Mouse (Mus musculus) retina, adult 2 months (tissue): ENCODE data around the gene Dirc2.

Experiments
- DNase-seq: peaks from one replicate; pipeline ENCODE4 v3.0.0-alpha.2; 2012; ENCODE audit warnings: low read depth, low spot score

Gene Dirc2

GRCm38 (mm10) chr16:35739548-35739947, 29.6 kb downstream of the Dirc2 start:
- DNase-seq: no peak

GRCm38 (mm10) chr16:35738096-35738767, 30.9 kb downstream of the Dirc2 start:
- no peak for DNase-seq

DNA sequence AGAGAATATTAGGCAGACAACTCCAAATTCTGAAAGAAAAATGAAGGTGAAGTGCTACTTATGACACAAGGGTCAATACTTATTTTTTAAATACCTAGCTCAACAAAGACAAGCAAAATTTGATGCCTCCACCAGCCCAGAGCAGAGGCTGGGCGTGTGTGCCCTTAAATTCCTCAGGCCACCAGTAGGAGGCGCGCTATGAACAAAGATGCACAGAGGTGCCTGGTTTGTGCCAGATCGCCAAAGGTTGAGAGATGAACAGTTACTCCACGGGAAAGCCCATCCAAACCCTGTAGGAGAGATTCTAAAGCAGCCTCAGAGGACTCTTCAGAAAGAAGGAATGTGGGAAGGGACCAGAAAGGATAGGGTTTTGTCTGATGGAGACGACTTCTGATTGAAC, 35.1 kb downstream of the Dirc2 start:
- DNase-seq: peak; percentile 18

GRCm38 (mm10) chr16:35732096-35732495, 37.1 kb downstream of the Dirc2 start:
- no peak for DNase-seq

DNA sequence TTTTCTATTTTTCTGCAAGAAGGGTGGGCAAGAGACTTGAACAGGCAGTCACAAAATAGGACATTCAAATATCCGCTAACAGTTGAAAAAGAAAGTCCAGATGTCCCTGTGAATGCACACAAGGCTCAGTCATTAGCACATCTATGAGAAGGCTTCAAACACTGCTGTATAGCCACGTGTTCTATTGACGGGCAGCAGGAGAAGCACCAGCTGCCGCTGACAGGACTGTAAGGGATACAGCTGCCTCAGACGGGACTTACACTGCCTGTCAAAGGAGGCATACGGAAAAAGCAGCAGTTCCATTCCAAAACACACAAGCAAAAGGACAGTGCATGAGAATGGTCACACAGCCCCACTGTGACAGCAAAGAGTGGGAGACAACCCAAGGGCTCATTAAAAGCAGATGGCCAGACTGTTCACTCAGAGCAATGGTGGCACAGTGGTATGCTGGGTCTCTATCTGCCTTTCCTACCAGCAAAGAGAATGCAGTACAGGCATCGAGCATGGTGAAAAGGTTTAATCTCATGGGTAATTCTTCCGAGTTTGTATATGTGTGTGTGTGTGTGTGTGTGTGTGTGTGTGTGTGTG, 39.9 kb downstream of the Dirc2 start:
- no peak for DNase-seq

- no peak for DNase-seq
Observed at GRCm38 (mm10) chr16:35726601-35727000, 42.6 kb downstream of the Dirc2 start.

DNA sequence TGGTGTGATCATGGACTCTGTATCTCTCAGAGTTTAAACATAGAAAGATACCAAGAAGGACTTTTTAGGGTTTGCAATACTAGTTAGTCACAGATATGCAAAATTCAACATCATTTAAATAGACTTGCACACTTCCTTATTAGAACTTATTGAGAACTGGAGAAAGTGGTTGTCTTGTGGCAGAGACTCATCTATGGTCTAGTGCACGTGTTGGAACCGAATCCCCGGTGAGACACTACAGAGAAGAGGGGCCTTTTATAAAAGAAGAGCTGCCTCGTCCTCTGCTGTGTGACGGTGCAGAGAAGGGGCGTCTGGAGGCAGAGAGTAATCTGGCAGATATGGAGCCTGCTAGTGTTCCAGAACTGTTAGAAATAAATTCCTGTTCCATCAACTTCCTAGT, 44.6 kb downstream of the Dirc2 start:
- no peak for DNase-seq

- peak; percentile 59 for DNase-seq
Observed at GRCm38 (mm10) chr16:35717761-35718160, 51.4 kb downstream of the Dirc2 start.

DNA sequence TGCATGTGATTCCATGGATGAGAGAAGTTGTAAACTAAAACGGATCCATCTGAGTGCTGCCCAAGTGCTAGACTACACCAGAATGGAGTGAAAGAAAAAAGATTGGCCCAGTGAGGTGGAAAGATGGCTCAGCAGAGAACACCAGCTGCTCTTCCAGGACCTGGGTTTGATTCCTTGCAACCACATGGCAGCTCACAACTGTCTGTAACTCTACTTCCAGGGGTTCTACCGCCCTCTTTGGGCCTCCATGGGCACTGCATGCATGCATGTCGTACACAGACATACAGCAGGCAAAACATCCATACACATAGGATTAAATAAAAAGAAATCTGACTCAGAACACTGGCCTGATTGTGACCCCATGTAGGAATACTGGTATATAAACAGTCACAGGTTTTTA, 52.9 kb downstream of the Dirc2 start:
- no peak for DNase-seq

DNA sequence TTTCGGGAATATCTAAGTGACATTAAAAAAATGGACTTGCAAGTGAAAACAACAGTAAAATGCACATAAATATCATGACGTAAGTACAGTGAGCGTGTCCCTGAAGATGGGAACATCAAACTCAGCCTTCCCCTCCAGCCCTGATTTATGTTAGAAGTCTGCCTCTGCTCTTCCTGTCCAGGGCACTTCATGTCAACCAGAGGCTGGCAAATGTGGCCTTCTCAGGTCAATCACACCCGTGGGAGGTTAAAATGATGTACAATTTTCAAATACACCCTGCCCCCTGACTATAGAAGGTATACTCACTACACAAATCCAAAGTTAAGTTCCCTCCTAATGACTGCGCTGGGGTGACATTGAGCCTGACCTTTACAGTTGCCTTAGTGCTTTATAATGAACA, 53.4 kb downstream of the Dirc2 start:
- no peak for DNase-seq

- DNase-seq: no peak
Observed at GRCm38 (mm10) chr16:35715350-35715749, 53.8 kb downstream of the Dirc2 start.

DNA sequence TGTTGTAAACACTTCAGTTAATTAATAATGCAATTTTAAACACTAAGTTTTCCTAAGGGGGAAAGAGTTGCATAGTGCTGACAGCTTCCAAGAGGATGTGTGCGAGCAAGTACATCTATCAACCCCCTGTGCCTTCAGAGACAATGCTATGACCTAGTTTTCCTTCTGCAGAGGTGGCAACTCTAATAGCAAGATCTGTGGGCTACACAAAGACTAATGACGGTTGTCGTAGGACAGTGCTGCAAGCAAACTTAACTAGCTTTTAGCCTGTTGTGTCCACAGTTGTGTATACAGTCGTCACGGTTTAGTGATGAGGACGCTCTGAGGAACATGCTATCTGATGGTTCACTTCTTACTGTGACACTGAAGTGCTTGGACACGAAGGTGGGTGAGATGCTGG, 54.5 kb downstream of the Dirc2 start:
- no peak for DNase-seq

DNA sequence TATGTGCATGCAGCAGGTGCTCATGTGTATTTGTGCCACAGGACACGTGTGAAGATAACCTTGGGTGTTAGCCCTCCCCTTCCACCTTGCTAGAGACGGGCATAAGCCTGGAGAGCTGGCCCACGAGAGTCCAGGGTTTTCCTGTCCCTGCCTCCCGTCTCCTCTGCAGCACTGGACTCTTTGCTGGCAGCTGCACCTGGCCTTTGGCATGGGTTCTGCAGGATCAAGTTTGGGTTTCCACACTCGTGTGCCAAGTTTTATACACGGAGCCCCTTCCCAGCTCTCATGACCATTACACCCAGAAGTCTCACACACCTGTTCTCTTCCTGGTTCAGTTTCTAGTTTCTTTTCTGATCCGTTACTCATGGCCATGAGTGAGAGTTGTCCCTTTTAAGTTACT, 55.5 kb downstream of the Dirc2 start:
- DNase-seq: no peak

DNA sequence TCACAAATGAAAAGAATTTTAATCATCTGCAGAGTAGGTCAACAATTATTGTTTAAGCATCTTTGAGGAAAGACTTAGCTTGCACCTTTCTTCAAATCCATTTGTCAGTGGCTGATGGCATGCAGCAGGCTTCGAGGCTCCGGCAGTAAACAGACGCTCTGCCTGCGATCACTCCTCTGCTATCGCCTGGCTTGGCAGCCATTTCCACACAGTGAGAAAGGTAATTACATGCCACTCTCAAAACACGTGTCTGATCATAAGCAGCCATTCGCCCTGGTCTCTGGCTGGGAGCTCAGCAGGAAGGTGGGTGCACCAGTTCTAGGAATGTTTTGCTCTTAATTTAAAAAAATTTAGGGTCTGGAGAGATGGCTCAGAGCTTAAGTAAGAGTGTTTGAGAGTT, 58.2 kb downstream of the Dirc2 start:
- DNase-seq: no peak

- DNase-seq: no peak
Observed at GRCm38 (mm10) chr16:35707004-35707403, 62.2 kb downstream of the Dirc2 start.

DNA sequence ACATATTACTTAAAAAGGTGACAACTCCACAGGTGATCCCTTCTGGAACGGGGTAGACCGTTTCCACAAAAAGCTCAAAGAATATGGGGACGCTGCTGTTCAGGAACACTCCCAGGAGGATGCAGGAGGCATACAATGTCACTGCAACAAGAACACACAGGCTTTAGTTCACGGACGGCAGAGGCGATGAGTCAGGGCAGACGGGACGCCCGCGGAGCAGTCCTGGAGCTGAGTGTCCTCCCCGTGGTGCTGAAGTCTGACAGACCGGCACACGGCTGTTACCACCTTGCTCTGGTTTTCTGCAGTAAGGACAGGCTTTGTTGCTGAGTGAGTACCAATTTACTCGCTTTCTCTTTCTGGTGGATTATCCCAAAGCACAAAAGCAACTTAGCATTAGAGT, 64.4 kb downstream of the Dirc2 start:
- DNase-seq: no peak

GRCm38 (mm10) chr16:35703763-35704679, 65.1 kb downstream of the Dirc2 start:
- DNase-seq: no peak

- no peak for DNase-seq
Observed at GRCm38 (mm10) chr16:35701823-35702222, 67.3 kb downstream of the Dirc2 start.

- DNase-seq: no peak
Observed at GRCm38 (mm10) chr16:35696103-35696502, 73.1 kb downstream of the Dirc2 start.

- no peak for DNase-seq
Observed at GRCm38 (mm10) chr16:35694250-35694846, 74.8 kb downstream of the Dirc2 start.

DNA sequence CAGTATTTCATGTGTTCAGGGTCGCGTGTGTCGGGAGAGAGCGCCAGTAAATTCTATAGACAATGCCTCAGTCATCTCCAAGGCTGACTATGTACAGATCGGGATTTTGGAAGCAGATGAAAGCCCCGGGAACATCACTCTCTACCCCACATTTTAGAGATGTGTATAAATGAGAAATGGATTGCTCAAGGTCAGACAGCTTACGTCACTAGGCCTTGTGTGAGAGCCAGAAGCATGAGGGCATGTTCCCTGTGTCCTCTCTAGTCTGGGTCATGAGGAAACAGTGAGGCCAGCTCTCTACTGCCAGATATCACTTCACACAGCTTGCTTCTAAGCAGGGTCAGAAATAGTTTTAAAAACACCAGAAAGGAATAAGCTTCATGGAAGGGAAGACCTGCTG, 77.5 kb downstream of the Dirc2 start:
- no peak for DNase-seq

DNA sequence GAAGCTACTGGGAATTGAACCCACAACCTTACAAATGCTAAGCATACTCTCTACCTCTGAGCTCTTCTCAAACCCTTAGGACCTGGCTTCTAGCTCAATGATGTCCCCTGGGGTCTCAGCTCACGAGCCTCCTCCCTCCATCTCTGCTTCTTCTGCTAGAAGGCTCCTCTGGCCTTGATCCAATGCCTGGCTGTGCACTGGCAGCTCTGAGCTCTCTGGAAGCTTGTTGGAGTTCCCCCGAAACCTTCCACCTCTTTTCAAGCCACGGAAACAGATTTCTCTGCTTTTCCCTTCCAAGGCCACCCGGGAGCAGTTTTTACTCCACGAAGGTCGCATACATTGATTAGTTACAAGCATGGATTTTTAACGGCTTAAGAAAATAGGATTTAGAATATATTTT, 82.7 kb downstream of the Dirc2 start:
- DNase-seq: no peak
